Mouse (Mus musculus) kidney, adult 11 months (tissue): Measurements from ENCODE around the gene D930048N14Rik.
"Not testable (repeated sequence)": the region's sequence is repeated elsewhere in the genome, so short reads cannot be mapped to it uniquely, and the experiment has no call there.

Experiments
- DNase-seq: peaks from one replicate; pipeline ENCODE4 v3.0.0; 2022

D930048N14Rik gene

GRCm38 (mm10) chr11:51650691-51651515 is at the start of gene D930048N14Rik, which contains the start of gene N4bp3:
TSS of gene D930048N14Rik (plus strand) at chr11:51650954.
TSS of gene N4bp3 (minus strand) at chr11:51650842.
- DNase-seq = peak; percentile 73

GRCm38 (mm10) chr11:51602253-51602652 is 48.5 kb upstream of the D930048N14Rik start:
- no peak for DNase-seq

GRCm38 (mm10) chr11:51605602-51606446 is 44.9 kb upstream of the D930048N14Rik start:
- peak; percentile 93 for DNase-seq

DNA sequence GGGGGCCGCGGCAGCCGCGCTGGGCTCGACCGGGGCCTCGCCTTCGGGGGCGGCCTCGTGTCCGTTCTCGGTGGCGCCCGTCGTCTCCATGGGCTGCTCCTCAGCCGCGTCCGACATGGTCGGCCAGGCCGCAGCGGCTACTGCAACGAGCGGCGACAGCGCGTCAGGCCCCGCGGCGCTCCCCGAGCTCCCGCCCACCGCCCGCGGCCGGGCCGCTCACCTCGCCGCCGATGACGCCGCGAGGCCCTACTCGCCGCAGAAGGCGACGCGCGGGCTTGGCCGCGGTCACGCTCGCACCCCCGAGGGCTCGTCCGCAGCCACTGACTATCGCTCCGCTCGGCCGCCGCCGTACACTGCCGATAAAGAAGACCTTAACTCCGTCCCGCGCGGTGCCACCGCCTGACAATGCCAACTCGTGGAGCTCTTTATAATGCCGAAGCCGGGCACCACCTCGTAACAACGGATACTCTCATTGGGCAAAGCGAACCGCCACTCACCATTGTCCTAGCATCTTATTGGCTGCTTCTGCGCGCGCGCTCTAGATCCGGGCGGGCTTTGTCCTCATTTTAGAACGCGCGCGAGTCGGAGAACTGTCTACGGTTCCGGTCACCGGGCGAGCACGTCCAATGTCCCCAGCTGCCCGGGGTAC is 44.2 kb upstream of the D930048N14Rik start, which contains the start of gene Hnrnpab:
Gene Hnrnpab (minus strand): TSS at position 401 of the 649 bp plus-strand sequence.
- DNase-seq = peak; percentile 98

GRCm38 (mm10) chr11:51607096-51607738 is 43.5 kb upstream of the D930048N14Rik start:
- DNase-seq = no peak

DNA sequence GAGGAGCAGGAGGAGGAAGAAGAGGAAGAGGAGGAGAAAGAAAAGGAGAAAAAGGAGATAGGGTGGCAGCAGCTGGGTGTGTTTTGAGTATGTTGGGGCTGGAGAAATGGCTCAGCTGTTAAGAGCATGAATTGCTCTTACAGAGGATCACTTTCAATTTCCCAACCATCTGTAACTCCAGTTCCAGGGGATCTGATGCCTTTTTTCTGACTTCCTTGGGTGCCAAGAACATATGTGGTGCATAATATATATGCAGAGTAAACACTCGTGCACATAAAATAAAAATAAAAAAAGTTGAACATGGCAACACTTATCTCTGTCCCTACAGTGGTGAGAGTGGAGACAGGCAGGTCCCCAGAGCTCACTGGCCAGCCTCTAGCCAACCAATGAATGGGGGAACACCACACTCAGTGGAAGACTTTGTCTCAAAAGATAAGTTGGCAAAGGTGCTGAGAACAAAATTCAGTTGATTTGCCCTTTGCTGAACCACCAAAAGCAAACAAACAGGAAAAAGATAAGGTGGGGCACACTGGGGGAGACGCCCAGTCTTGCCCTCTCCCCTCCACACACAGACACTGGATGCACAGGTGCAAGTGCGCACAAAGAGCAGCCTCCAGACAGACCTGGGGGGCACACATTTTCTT is 41.4 kb upstream of the D930048N14Rik start:
- no peak for DNase-seq

- DNase-seq = not testable (repeated sequence)
Measured at GRCm38 (mm10) chr11:51609940-51610339, 40.8 kb upstream of the D930048N14Rik start.

GRCm38 (mm10) chr11:51614256-51614655 is 36.5 kb upstream of the D930048N14Rik start:
- DNase-seq = no peak

- DNase-seq = no peak
Measured at GRCm38 (mm10) chr11:51615129-51615528, 35.6 kb upstream of the D930048N14Rik start.

- peak; percentile 79 for DNase-seq
Measured at GRCm38 (mm10) chr11:51615601-51616000, 35.2 kb upstream of the D930048N14Rik start.

- DNase-seq = not testable (repeated sequence)
Measured at GRCm38 (mm10) chr11:51616113-51616512, 34.6 kb upstream of the D930048N14Rik start.

GRCm38 (mm10) chr11:51617693-51618092 is 33.1 kb upstream of the D930048N14Rik start:
- peak; percentile 69 for DNase-seq

- no peak for DNase-seq
Measured at GRCm38 (mm10) chr11:51618894-51619408, 31.8 kb upstream of the D930048N14Rik start.

- DNase-seq = peak; percentile 99
Measured at GRCm38 (mm10) chr11:51619409-51620060, 31.2 kb upstream of the D930048N14Rik start, which contains the start of gene Nhp2. TSS of gene Nhp2 (plus strand) at chr11:51619735.

GRCm38 (mm10) chr11:51620084-51620483 is 30.7 kb upstream of the D930048N14Rik start:
- no peak for DNase-seq

DNA sequence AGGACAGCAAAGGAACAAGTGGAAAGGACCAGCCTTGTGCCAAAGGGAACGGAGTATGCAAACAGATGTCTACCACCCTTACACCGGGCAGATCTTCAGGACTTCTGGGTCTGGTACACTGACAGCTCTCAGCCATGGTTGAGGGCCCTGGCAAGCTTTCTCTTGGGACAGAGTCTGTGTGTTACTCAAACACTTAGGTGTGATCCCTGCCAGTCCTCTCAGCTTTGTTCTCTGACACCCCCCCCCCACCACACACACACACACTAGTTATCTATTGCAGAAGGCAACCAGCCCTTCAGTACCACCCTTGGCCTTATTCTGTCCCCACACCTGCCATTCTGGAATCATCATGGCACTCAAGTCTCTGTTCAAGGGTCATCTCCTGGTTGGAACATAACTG is 29.0 kb upstream of the D930048N14Rik start:
- DNase-seq = peak; percentile 52

DNA sequence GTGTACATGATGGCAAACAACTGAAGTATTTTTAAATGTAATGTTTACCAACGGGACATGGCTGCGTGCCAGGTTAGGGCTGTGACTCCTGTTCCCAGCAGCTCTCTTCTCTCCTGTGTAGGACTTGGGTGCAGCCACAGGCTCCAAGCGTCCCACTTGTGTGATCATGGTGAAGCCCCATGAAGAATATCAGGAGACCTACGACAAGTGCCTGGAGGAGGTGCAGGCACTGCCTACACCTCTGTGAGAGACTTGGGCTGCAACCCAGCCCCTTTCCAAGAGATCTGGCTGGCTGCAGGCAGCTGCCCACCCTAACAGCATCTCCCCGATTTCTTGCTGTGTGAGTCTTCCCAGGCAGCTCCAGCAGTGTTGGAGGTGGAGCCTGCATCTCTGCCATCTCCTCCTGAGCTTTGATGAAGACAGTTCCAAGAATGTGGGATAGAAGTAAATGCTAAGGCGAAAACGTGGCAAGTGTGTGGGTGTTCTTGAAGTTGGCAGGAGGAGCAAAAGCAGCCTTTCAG is 27.7 kb upstream of the D930048N14Rik start:
- DNase-seq = no peak

GRCm38 (mm10) chr11:51625187-51625820 is 25.4 kb upstream of the D930048N14Rik start:
- DNase-seq = no peak

GRCm38 (mm10) chr11:51627425-51627824 is 23.3 kb upstream of the D930048N14Rik start:
- DNase-seq = no peak

DNA sequence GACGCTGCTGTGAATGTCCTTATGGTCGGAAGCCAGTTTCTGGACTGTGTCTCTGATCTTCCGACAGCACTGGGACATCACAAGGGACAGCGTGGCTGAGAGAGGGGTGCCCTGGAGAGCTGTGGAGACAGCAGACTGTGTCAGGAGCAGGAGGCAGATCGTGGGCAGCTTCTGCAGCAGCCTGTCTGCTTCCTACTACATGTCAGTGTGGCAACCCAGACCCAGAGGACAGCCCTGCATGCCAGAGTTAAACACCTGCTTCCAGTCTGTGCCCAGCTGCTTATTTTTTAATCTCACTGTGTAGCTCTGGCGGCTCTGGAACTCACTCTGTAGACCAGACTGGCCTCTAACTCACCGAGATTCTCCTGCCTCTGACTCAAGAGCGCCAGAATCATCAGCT is 22.8 kb upstream of the D930048N14Rik start:
- DNase-seq = no peak
